Mouse (Mus musculus) brain, embryonic 14.5 days (tissue): ENCODE data around the gene Olfr1465.

ENCODE experiments used
- CTCF ChIP-seq: fragments of 200-500 bp; IDR thresholded peaks from 2 replicates; pipeline ENCODE4 v1.5.1; 2012; ENCODE audit warnings: inconsistent platforms, mild to moderate bottlenecking, moderate library complexity, borderline replicate concordance; ENCODE audit not compliant: insufficient read depth, insufficient read length; ENCODE audit errors: extremely low read depth
- POLR2A ChIP-seq: fragments of 200-500 bp; IDR thresholded peaks from 2 replicates; pipeline ENCODE4 v1.6.1; 2012; ENCODE audit warnings: mild to moderate bottlenecking, inconsistent platforms, borderline replicate concordance; ENCODE audit not compliant: poor library complexity, insufficient read depth, insufficient read length, severe bottlenecking; ENCODE audit errors: extremely low read depth

DNA sequence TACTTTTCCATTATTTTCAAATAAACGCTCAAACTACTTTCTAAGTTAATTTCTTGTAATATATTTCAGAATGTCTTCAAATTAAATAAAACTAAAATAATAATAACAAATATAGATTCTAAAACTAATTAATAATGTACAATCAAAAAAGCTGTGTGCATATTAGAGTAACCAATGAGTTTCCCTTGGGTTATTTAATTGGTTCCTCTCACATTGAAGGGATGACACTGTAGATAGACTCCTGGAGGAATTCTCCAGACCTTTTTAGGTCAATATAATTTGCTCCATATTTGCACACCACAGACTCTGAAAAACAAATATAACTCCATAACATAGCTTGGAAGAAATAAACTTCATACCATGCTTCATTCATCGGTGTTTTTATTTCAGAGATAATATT is 23.2 kb upstream of the Olfr1465 start, which contains the start of gene Olfr1466:
- TF ChIP-seq CTCF: no peak
- TF ChIP-seq POLR2A: no peak
